Mouse (Mus musculus): ENCODE results near the gene Pacsin3.
A peak's percentile ranks its signal among the peaks of the same experiment; 100 is the strongest.
"Not testable (repeated sequence)": the region's sequence is repeated elsewhere in the genome, so short reads cannot be mapped to it uniquely, and the experiment has no call there.

The Pacsin3 gene

GRCm38 (mm10) chr2:91255661-91256150, at the start of gene Pacsin3:
TSS of gene Pacsin3 (plus strand) at chr2:91255954.
- peak; percentile 75 for DNase-seq (ENCODE audit: low read depth, low spot score)

- DNase-seq (ENCODE audit: low read depth, low spot score) = no peak
Measured at GRCm38 (mm10) chr2:91206254-91206775, 49.4 kb upstream of the Pacsin3 start.

GRCm38 (mm10) chr2:91213311-91213710, 42.4 kb upstream of the Pacsin3 start:
- no peak for DNase-seq (ENCODE audit: low read depth, low spot score)

- DNase-seq (ENCODE audit: low read depth, low spot score) = no peak
Measured at GRCm38 (mm10) chr2:91217032-91217431, 38.7 kb upstream of the Pacsin3 start.

GRCm38 (mm10) chr2:91220501-91220900, 35.3 kb upstream of the Pacsin3 start:
- DNase-seq (ENCODE audit: low read depth, low spot score) = no peak

GRCm38 (mm10) chr2:91223614-91224013, 32.1 kb upstream of the Pacsin3 start:
- no peak for DNase-seq (ENCODE audit: low read depth, low spot score)

- no peak for DNase-seq (ENCODE audit: low read depth, low spot score)
Measured at GRCm38 (mm10) chr2:91229735-91230134, 26.0 kb upstream of the Pacsin3 start.

GRCm38 (mm10) chr2:91236601-91237510, 18.9 kb upstream of the Pacsin3 start, which contains the start of gene Ddb2:
TSS of gene Ddb2 (minus strand) at chr2:91236982.
- peak; percentile 95 for DNase-seq (ENCODE audit: low read depth, low spot score)

GRCm38 (mm10) chr2:91237511-91238080, 18.2 kb upstream of the Pacsin3 start:
- DNase-seq (ENCODE audit: low read depth, low spot score) = not testable (repeated sequence)

GRCm38 (mm10) chr2:91242547-91242946, 13.2 kb upstream of the Pacsin3 start:
- no peak for DNase-seq (ENCODE audit: low read depth, low spot score)

- no peak for DNase-seq (ENCODE audit: low read depth, low spot score)
Measured at GRCm38 (mm10) chr2:91243416-91243815, 12.3 kb upstream of the Pacsin3 start.

- DNase-seq (ENCODE audit: low read depth, low spot score) = no peak
Measured at GRCm38 (mm10) chr2:91244557-91245228, 11.1 kb upstream of the Pacsin3 start.

- DNase-seq (ENCODE audit: low read depth, low spot score) = no peak
Measured at GRCm38 (mm10) chr2:91248366-91248765, 7.4 kb upstream of the Pacsin3 start.

GRCm38 (mm10) chr2:91252001-91252400, 3.8 kb upstream of the Pacsin3 start:
- no peak for DNase-seq (ENCODE audit: low read depth, low spot score)

GRCm38 (mm10) chr2:91252512-91252911, 3.2 kb upstream of the Pacsin3 start:
- DNase-seq (ENCODE audit: low read depth, low spot score) = no peak

GRCm38 (mm10) chr2:91254725-91255380, 901 bp upstream of the Pacsin3 start:
- DNase-seq (ENCODE audit: low read depth, low spot score) = no peak

- DNase-seq (ENCODE audit: low read depth, low spot score) = no peak
Measured at GRCm38 (mm10) chr2:91256256-91257125, 737 bp downstream of the Pacsin3 start.

GRCm38 (mm10) chr2:91257126-91257980, 1.6 kb downstream of the Pacsin3 start:
- DNase-seq (ENCODE audit: low read depth, low spot score) = no peak

- DNase-seq (ENCODE audit: low read depth, low spot score) = no peak
Measured at GRCm38 (mm10) chr2:91258054-91258453, 2.3 kb downstream of the Pacsin3 start.
